Mouse (Mus musculus) hindbrain, postnatal 0 days (tissue): ENCODE data around the gene Zfp697. TPM values are rescaled to one million over a fixed set of nuclear protein-coding genes. Genes with fewer than 3 reads are reported as not detected.

ENCODE experiments used
- ATAC-seq: fragments of 200-750 bp; cut with Nextera tagmentation; 2 replicates; pipeline ENCODE4 v1.8.0; 2017; ENCODE audit warnings: mild to moderate bottlenecking, moderate TSS enrichment, moderate library complexity
- DNase-seq: peaks from one replicate; pipeline ENCODE4 v3.0.0-alpha.2; 2015; ENCODE audit warnings: low spot score
- H3K27ac ChIP-seq: fragments of 300-500 bp; sonication (generic); 2 replicates; pipeline ENCODE4 v1.5.1; 2014; ENCODE audit warnings: mild to moderate bottlenecking
- H3K27me3 ChIP-seq: fragments of 300-500 bp; sonication (generic); 2 replicates; pipeline ENCODE4 v1.6.1; 2014; ENCODE audit warnings: low read length, mixed read lengths; ENCODE audit not compliant: insufficient read depth
- H3K36me3 ChIP-seq: fragments of 300-500 bp; sonication (generic); 2 replicates; pipeline ENCODE4 v1.6.1; 2014; ENCODE audit warnings: low read length, mixed read lengths; ENCODE audit not compliant: insufficient read depth
- H3K4me1 ChIP-seq: fragments of 300-500 bp; sonication (generic); 2 replicates; pipeline ENCODE4 v1.6.1; 2014; ENCODE audit warnings: antibody characterized with exemption, low read length, mixed read lengths; ENCODE audit not compliant: insufficient read depth
- H3K4me2 ChIP-seq: fragments of 300-500 bp; sonication (generic); 2 replicates; pipeline ENCODE4 v1.6.1; 2014; ENCODE audit warnings: low read depth, mild to moderate bottlenecking, low read length, moderate library complexity, mixed read lengths
- H3K4me3 ChIP-seq: fragments of 300-500 bp; sonication (generic); 2 replicates; pipeline ENCODE4 v1.5.1; 2014; ENCODE audit warnings: low read length
- H3K9ac ChIP-seq: fragments of 300-500 bp; sonication (generic); replicated peaks from 2 replicates; pipeline ENCODE4 v1.6.1; 2014; ENCODE audit warnings: mild to moderate bottlenecking, low read length, moderate library complexity, mixed read lengths
- H3K9me3 ChIP-seq: fragments of 300-500 bp; sonication (generic); 2 replicates; pipeline ENCODE4 v1.6.1; 2016; ENCODE audit warnings: low read length, mixed read lengths
- CTCF ChIP-seq: IDR thresholded peaks from 2 replicates; pipeline ENCODE4 v1.5.1; 2016; ENCODE audit warnings: antibody characterized with exemption, control low read depth, low read depth
- WGBS: fragments of 180-500 bp; shearing (Covaris S2); extraction: QIAGEN DNeasy Blood & Tissue Kit; methylation state at CpG from one replicate; pipeline ENCODE4 v1.1.7; 2014; 5-methylcytosine and 5-hydroxymethylcytosine counted together
- polyA plus RNA-seq: library from polyadenylated mRNA; unstranded; fragments of >200 nt; fragmentation: Nextera tagmentation; extraction: Ambion mirVana; gene quantifications from 2 replicates; pipeline ENCODE4 v1.2.1, GENCODE M21; 2015
- total RNA-seq: library from RNA; depleted of rRNA; stranded (reverse); fragments of >200 nt; gene quantifications from 2 replicates; pipeline ENCODE4 v1.2.3, GENCODE M21; 2014

The Zfp697 gene
- total and polyA plus RNA-seq, 2 experiments from 2014 or later, result 15.3 to 29.6 TPM

DNA sequence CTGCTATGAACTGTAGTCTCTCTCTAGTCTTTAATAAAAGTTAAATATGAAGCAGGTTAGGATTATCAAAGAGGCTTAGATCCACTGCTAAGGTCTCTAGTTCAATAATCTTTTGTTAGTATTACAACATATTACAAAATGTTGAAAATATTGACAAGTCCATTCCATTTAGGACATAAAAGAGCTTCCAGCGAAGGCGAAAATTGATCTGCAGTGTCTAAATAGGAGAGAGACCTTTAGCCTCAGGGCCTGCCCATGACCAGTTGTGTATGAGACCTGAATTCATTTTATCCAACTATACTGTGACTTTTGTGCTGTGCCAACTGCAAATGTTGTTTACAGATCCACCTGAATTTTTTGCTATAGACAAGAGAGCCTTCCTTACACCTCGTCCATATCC is 247.4 kb downstream of the Zfp697 start:
- Histone ChIP-seq H3K36me3 (no peaks in the 10 kb centered on the region), H3K9ac (no peak overlapping the region), H3K4me2 (no peak overlapping the region), H3K4me1 (no peaks in the 10 kb centered on the region), H3K27ac (no peak overlapping the region), H3K27me3 (no peaks in the 10 kb centered on the region), H3K9me3 (no peaks in the 10 kb centered on the region), H3K4me3 (no peak overlapping the region)
- TF ChIP-seq CTCF, result no peak
- ATAC-seq, result no peak
- WGBS, result 90% methylated on average over 3 of the region's 3 CpGs
- no peak for DNase-seq

DNA sequence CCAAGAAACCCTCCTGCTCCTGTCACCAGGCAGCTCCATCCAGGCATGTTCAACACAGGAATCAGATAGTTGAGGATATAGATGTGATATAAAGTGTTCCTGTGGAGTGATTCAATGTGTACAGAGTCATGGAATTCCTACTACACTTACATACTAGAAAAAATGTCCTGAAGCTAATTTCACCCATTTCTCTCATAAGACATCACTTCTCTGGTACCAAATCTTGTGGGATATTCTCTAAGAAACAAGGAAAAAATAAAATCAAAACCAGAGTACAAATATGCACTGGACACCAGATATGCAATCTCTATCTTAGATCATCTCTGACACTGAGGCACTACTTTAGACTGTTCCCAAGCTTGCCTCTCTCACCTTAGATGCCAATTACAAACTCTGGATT is 247.9 kb downstream of the Zfp697 start, which contains the start of gene Hsd3b5:
Hsd3b5 (minus strand) TSS at position 101 of the 400 bp plus-strand sequence.
- Histone ChIP-seq H3K4me1 (no peaks in the 10 kb centered on the region), H3K27ac (no peak within 1 kb of the TSS), H3K4me2 (no peak within 1 kb of the TSS), H3K9me3 (no peaks in the 10 kb centered on the region), H3K36me3 (no peaks in the 10 kb centered on the region), H3K4me3 (no peak within 1 kb of the TSS), H3K9ac (no peak within 1 kb of the TSS), H3K27me3 (no peaks in the 10 kb centered on the region)
- ATAC-seq (no peak), DNase-seq (no peak)
- no peak for TF ChIP-seq CTCF

DNA sequence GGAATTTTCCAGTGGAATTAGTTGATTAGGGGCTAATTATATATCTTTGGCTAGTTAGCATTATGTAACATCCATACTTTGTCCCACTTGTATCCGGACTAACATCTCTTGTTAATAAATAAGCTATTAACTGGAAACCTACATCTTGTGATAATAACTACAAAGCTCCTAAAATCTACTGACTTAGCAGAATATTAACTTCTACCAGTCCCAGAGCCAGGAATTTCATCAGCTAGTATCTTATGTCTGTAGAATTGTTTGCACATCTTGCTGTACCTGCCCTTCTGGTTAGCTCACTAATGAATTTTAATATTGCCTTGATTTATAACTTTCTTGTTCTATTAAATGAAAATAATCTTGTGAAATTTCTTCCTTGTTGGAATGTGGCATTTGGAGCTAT is 252.9 kb downstream of the Zfp697 start:
- DNase-seq (no peak), ATAC-seq (no peak)
- Histone ChIP-seq H3K9ac (no peak overlapping the region), H3K4me2 (no peak overlapping the region), H3K4me1 (no peaks in the 10 kb centered on the region), H3K4me3 (no peak overlapping the region), H3K27me3 (no peaks in the 10 kb centered on the region), H3K9me3 (no peaks in the 10 kb centered on the region), H3K36me3 (no peaks in the 10 kb centered on the region), H3K27ac (no peak overlapping the region)
- no peak for TF ChIP-seq CTCF
- 90% methylated on average over 1 of the region's 1 CpGs for WGBS

DNA sequence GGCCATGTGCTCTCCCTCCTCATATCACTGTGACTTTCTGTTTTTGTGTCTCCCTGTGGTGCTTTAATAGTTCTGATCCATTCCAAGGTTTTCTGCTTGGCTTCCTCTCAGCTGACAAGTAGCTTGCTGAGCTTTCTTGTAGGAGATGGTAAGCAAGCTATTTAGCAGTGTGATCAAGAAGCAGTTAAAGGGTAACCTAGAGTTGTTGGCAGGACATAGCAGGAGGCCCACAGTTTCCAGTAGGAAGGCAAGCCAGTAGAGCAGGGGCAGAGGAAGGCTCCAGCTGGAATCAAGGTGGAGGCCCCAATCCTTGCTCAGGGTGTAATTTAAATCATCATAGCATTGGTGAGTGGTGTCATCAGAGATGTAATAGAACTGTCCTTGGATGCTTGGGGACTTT is 298.5 kb downstream of the Zfp697 start:
- Histone ChIP-seq H3K36me3 (no peaks in the 10 kb centered on the region), H3K9ac (no peak overlapping the region), H3K4me2 (no peak overlapping the region), H3K27me3 (no peaks in the 10 kb centered on the region), H3K9me3 (no peaks in the 10 kb centered on the region), H3K4me3 (no peak overlapping the region), H3K27ac (no peak overlapping the region), H3K4me1 (no peaks in the 10 kb centered on the region)
- TF ChIP-seq CTCF, result no peak
- no peak for DNase-seq
- no peak for ATAC-seq

DNA sequence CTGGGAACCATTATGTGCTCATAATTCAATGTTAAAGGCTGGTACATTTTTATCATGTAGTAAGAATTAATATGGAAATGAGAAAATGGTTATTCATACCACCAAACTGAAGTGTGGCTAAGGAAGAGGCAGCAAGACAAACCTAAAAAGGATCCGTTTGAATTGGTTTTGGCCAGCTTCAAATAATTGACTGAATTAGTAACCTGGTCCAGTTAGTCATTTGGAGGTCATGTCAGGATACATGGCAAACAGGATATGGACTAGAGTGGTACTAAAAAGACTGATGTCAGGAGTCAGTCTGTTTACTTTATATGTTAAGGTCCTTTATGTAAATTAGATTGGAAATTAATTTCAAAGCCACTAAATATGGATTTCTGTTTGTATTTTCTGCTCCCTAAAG is 300.1 kb downstream of the Zfp697 start:
- no peak overlapping the region for H3K27ac ChIP-seq
- H3K36me3 ChIP-seq, result no peaks in the 10 kb centered on the region
- no peaks in the 10 kb centered on the region for H3K9me3 ChIP-seq
- no peak for DNase-seq
- ATAC-seq, result no peak
- no peaks in the 10 kb centered on the region for H3K4me1 ChIP-seq
- no peaks in the 10 kb centered on the region for H3K27me3 ChIP-seq
- no peak overlapping the region for H3K9ac ChIP-seq
- WGBS, result 79% methylated on average over 1 of the region's 1 CpGs
- no peak overlapping the region for H3K4me2 ChIP-seq
- no peak overlapping the region for H3K4me3 ChIP-seq
- TF ChIP-seq CTCF, result no peak

DNA sequence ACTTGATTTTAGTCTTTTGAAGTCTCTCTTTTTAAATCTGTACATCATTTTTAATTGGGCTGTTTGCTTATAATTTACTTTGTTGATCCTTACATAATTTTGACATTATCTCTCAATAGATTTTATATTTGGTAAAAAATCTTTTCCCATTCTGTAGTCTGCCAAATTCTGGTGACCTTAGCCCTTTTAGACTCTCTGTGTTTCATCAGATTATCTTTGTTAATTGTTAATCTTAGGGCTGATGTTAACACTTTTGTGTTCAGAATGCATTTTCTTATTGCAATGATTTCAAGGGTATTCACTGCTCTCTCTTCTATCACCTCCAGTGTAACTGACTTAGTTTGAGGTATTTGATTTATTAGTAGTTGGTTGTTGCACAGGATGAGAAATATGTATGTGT is 338.5 kb downstream of the Zfp697 start:
- H3K36me3 ChIP-seq, result no peaks in the 10 kb centered on the region
- no peak for DNase-seq

DNA sequence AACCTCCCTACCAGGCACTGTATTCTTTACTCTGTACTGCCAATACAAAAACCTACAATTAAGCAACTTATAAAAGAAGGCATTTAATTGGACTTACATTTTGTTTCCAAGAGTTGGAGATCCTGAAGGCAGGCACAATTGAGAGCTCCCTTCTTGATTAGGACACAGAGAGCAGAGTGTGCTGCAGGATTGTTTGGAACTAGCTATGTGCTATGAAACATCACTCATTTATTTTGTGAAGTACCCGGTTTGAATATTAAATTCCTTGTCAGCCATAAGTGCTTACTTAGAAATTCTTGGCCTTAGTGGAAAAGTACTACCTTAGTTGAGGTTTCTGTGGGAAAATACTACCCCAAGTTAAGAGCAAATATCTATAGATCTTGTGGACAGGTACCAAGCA is 342.1 kb downstream of the Zfp697 start, which contains the start of gene Hsd3b2:
Hsd3b2 (minus strand) TSS at position 168 of the 400 bp plus-strand sequence.
- no peak within 1 kb of the TSS for H3K4me2 ChIP-seq
- no peaks in the 10 kb centered on the region for H3K4me1 ChIP-seq
- no peak for TF ChIP-seq CTCF
- DNase-seq (no peak), ATAC-seq (no peak)
- H3K9ac ChIP-seq, result no peak within 1 kb of the TSS
- 82% methylated on average over 1 of the region's 1 CpGs for WGBS
- no peak within 1 kb of the TSS for H3K4me3 ChIP-seq
- no peaks in the 10 kb centered on the region for H3K36me3 ChIP-seq
- no peak within 1 kb of the TSS for H3K27ac ChIP-seq
- H3K9me3 ChIP-seq, result no peaks in the 10 kb centered on the region
- H3K27me3 ChIP-seq, result no peaks in the 10 kb centered on the region

More for the DNA sequence above, 338.5 kb downstream of the Zfp697 start:
- no peaks in the 10 kb centered on the region for H3K4me1 ChIP-seq
- no peak for ATAC-seq
- no peaks in the 10 kb centered on the region for H3K27me3 ChIP-seq
- H3K9me3 ChIP-seq, result no peaks in the 10 kb centered on the region
- no peak for TF ChIP-seq CTCF
- H3K9ac ChIP-seq, result no peak overlapping the region
- H3K4me3 ChIP-seq, result no peak overlapping the region
- H3K4me2 ChIP-seq, result no peak overlapping the region
- H3K27ac ChIP-seq, result no peak overlapping the region
